ENCODE assay signal across 9 mouse cellular contexts in genomic region chr7:15914252-15914651, GRCm38 (mm10). TPM values are rescaled to one million over a fixed set of nuclear protein-coding genes. Genes with fewer than 3 reads are reported as not detected.
DNase-seq lines count a peak whose midpoint lies in the region; ATAC-seq and TF ChIP-seq lines count a peak whose summit lies in the region.
"Had no signal": no experiment of that assay in that cellular context is flagged by ENCODE, and none has a peak within 500 bp of the region (broad histone marks: within the 10 kb centered on the region; RNA-seq: fewer than 3 reads in every experiment).

No protein-coding gene starts in this region.

- no peak for ATAC-seq in forebrain, embryonic 14.5 days
- no peak for ATAC-seq in forebrain, embryonic 12.5 days (ENCODE audit: low FRiP score)
- no peak for ATAC-seq in midbrain, embryonic 13.5 days
- ATAC-seq in Patski = no peak
- peak; percentile 80 for ATAC-seq in megakaryocyte, adult 5-6 weeks (ENCODE audit: poor library complexity, severe bottlenecking)

- in situ Hi-C loops in Patski (cut with MboI; ENCODE audit: low pct_unique_long_range_greater_than_20kb) = no loop called here

- POLR2A ChIA-PET in Patski (lab: Charles Lee) = no interaction called here

- H3K4me2 ChIP-seq in forebrain, embryonic 14.5 days (ENCODE audit: low read length) = no peak overlapping the region
- no peak overlapping the region for H3K4me2 ChIP-seq in forebrain, embryonic 12.5 days
- no peak overlapping the region for H3K4me2 ChIP-seq in midbrain, embryonic 13.5 days (replicated peaks)

- peak; percentile 83 for TF ChIP-seq CTCF in Patski (IDR thresholded peaks at IDR 0.05)

- no peak overlapping the region for H3K27ac ChIP-seq in forebrain, embryonic 14.5 days (ENCODE audit: low read depth, low read length)
- no peak overlapping the region for H3K27ac ChIP-seq in forebrain, embryonic 12.5 days
- no peak overlapping the region for H3K27ac ChIP-seq in midbrain, embryonic 10.5 days (replicated peaks)
- no peak overlapping the region for H3K27ac ChIP-seq in midbrain, embryonic 13.5 days

- H3K9me3 ChIP-seq in forebrain, embryonic 14.5 days (replicated peaks; ENCODE audit: control insufficient read depth, low read length) = no peaks in the 10 kb centered on the region
- H3K9me3 ChIP-seq in forebrain, embryonic 12.5 days = no peaks in the 10 kb centered on the region
- H3K9me3 ChIP-seq in midbrain, embryonic 10.5 days (replicated peaks) = no peaks in the 10 kb centered on the region
- H3K9me3 ChIP-seq in midbrain, embryonic 13.5 days = no peaks in the 10 kb centered on the region

- H3K36me3 ChIP-seq in forebrain, embryonic 14.5 days (ENCODE audit: control insufficient read depth, insufficient read depth, low read length) = peaks cover 18% of the 10 kb centered on the region
- H3K36me3 ChIP-seq in forebrain, embryonic 12.5 days (replicated peaks) = peaks cover 30% of the 10 kb centered on the region
- H3K36me3 ChIP-seq in midbrain, embryonic 10.5 days = peaks cover 33% of the 10 kb centered on the region
- peaks cover 32% of the 10 kb centered on the region for H3K36me3 ChIP-seq in midbrain, embryonic 13.5 days

- CTCF ChIA-PET in Patski (lab: Charles Lee) = no interaction called here

- no peaks in the 10 kb centered on the region for H3K4me1 ChIP-seq in forebrain, embryonic 14.5 days (ENCODE audit: control insufficient read depth, insufficient read depth, low read length)
- no peaks in the 10 kb centered on the region for H3K4me1 ChIP-seq in forebrain, embryonic 12.5 days
- H3K4me1 ChIP-seq in midbrain, embryonic 10.5 days = peaks cover 7% of the 10 kb centered on the region
- H3K4me1 ChIP-seq in midbrain, embryonic 13.5 days (replicated peaks) = no peaks in the 10 kb centered on the region

- peak; percentile 34 for DNase-seq in forebrain, embryonic 14.5 days (ENCODE audit: low spot score)
- DNase-seq in midbrain, embryonic 10.5 days (ENCODE audit: low spot score) = peak; percentile 48
- no peak for DNase-seq in Patski (ENCODE audit: low read depth, low spot score)
- DNase-seq in gastrocnemius, postnatal 14 days = peak; percentile 37
- DNase-seq in thymus, postnatal 4 days = peak; percentile 70

- intact Hi-C loops in gastrocnemius, postnatal 14 days (cut with DNase I; ENCODE audit: low total_unique reads) = no loop called here

- WGBS in forebrain, embryonic 14.5 days = 41% methylated on average over 2 of the region's 2 CpGs
- 43% methylated on average over 2 of the region's 2 CpGs for WGBS in forebrain, embryonic 12.5 days
- 55% methylated on average over 2 of the region's 2 CpGs for WGBS in midbrain, embryonic 10.5 days
- 46% methylated on average over 2 of the region's 2 CpGs for WGBS in midbrain, embryonic 13.5 days

- H3K4me3 ChIP-seq in forebrain, embryonic 14.5 days (ENCODE audit: low read depth, low read length) = no peak overlapping the region
- no peak overlapping the region for H3K4me3 ChIP-seq in forebrain, embryonic 12.5 days (replicated peaks)
- no peak overlapping the region for H3K4me3 ChIP-seq in midbrain, embryonic 10.5 days
- no peak overlapping the region for H3K4me3 ChIP-seq in midbrain, embryonic 13.5 days (replicated peaks)
- H3K4me3 ChIP-seq: myocyte had no signal

- H3K27me3 ChIP-seq in forebrain, embryonic 14.5 days (replicated peaks; ENCODE audit: control insufficient read depth, insufficient read depth, low read length) = no peaks in the 10 kb centered on the region
- H3K27me3 ChIP-seq in forebrain, embryonic 12.5 days = no peaks in the 10 kb centered on the region
- no peaks in the 10 kb centered on the region for H3K27me3 ChIP-seq in midbrain, embryonic 10.5 days (ENCODE audit: low read depth, poor library complexity, severe bottlenecking)
- H3K27me3 ChIP-seq in midbrain, embryonic 13.5 days = no peaks in the 10 kb centered on the region
- H3K27me3 ChIP-seq in Patski = peaks cover 7% of the 10 kb centered on the region

- H3K9ac ChIP-seq in forebrain, embryonic 14.5 days (ENCODE audit: low read length) = no peak overlapping the region
- H3K9ac ChIP-seq in forebrain, embryonic 12.5 days = no peak overlapping the region
- H3K9ac ChIP-seq in midbrain, embryonic 13.5 days (replicated peaks) = no peak overlapping the region

RNA-seq across cellular contexts. Expression of gene Selenow, which starts 8.0 kb away (rescaled TPM):
- 1,730 and 1,790 TPM in 2 replicates for polyA plus RNA-seq in forebrain, embryonic 14.5 days (2014; fragmentation: Nextera tagmentation; extraction: Ambion mirVana)
- polyA plus RNA-seq in forebrain, embryonic 12.5 days (2016; fragmentation: Nextera tagmentation; extraction: Ambion mirVana) = 1,130 and 1,137 TPM in 2 replicates
- 864 and 990 TPM in 2 replicates for polyA plus RNA-seq in midbrain, embryonic 10.5 days (2016; fragmentation: Nextera tagmentation; extraction: Ambion mirVana)
- 1,286 and 1,320 TPM in 2 replicates for polyA plus RNA-seq in midbrain, embryonic 13.5 days (2015; fragmentation: Nextera tagmentation; extraction: Ambion mirVana)
- 96.2 TPM for polyA plus RNA-seq in Patski (2021)
- 100 to 1,000 TPM; 759 to 773 TPM for total RNA-seq in gastrocnemius, postnatal 14 days (2021)
- total RNA-seq in megakaryocyte, adult 5-6 weeks (2015) = 96.9 and 102 TPM in 2 replicates
- total RNA-seq in megakaryocyte, adult 5-6 weeks (2017) = 31.5 and 33.7 TPM in 2 replicates

RNA-seq across cellular contexts. Expression of gene Nop53, which starts 31.6 kb away (rescaled TPM):
- 142 and 147 TPM in 2 replicates for polyA plus RNA-seq in forebrain, embryonic 14.5 days (2014; fragmentation: Nextera tagmentation; extraction: Ambion mirVana)
- polyA plus RNA-seq in forebrain, embryonic 12.5 days (2016; fragmentation: Nextera tagmentation; extraction: Ambion mirVana) = 165 and 169 TPM in 2 replicates
- 181 and 183 TPM in 2 replicates for polyA plus RNA-seq in midbrain, embryonic 10.5 days (2016; fragmentation: Nextera tagmentation; extraction: Ambion mirVana)
- polyA plus RNA-seq in midbrain, embryonic 13.5 days (2015; fragmentation: Nextera tagmentation; extraction: Ambion mirVana) = 140 and 151 TPM in 2 replicates
- polyA plus RNA-seq in Patski (2021) = 160 TPM
- total RNA-seq in gastrocnemius, postnatal 14 days (2021) = 100 to 1,000 TPM; 121 to 127 TPM
- total RNA-seq in megakaryocyte, adult 5-6 weeks (2015) = 80.2 and 90.4 TPM in 2 replicates
- 293 and 315 TPM in 2 replicates for total RNA-seq in megakaryocyte, adult 5-6 weeks (2017)

RNA-seq across cellular contexts. Expression of gene Crxos, which starts 31.8 kb away (rescaled TPM):
- polyA plus RNA-seq in forebrain, embryonic 14.5 days (2014; fragmentation: Nextera tagmentation; extraction: Ambion mirVana) = not detected in 2 replicates
- polyA plus RNA-seq in forebrain, embryonic 12.5 days (2016; fragmentation: Nextera tagmentation; extraction: Ambion mirVana) = not detected in 2 replicates
- polyA plus RNA-seq in midbrain, embryonic 10.5 days (2016; fragmentation: Nextera tagmentation; extraction: Ambion mirVana) = not detected in 2 replicates
- 0.34 and 0.81 TPM in 2 replicates for polyA plus RNA-seq in midbrain, embryonic 13.5 days (2015; fragmentation: Nextera tagmentation; extraction: Ambion mirVana)
- not detected for polyA plus RNA-seq in Patski (2021)
- total RNA-seq in gastrocnemius, postnatal 14 days (2021) = not detected
- total RNA-seq in megakaryocyte, adult 5-6 weeks (2015) = not detected in 2 replicates
- total RNA-seq in megakaryocyte, adult 5-6 weeks (2017) = not detected in 2 replicates
- polyA plus RNA-seq: myocyte had no signal

RNA-seq across cellular contexts. Expression of gene Crx, which starts 34.5 kb away (rescaled TPM):
- polyA plus RNA-seq in forebrain, embryonic 14.5 days (2014; fragmentation: Nextera tagmentation; extraction: Ambion mirVana) = 0.09 TPM in 1 of 2 replicates, not detected in the other
- polyA plus RNA-seq in forebrain, embryonic 12.5 days (2016; fragmentation: Nextera tagmentation; extraction: Ambion mirVana) = not detected in 2 replicates
- polyA plus RNA-seq in midbrain, embryonic 10.5 days (2016; fragmentation: Nextera tagmentation; extraction: Ambion mirVana) = 0.15 and 0.53 TPM in 2 replicates
- 0.10 and 0.43 TPM in 2 replicates for polyA plus RNA-seq in midbrain, embryonic 13.5 days (2015; fragmentation: Nextera tagmentation; extraction: Ambion mirVana)
- not detected for polyA plus RNA-seq in Patski (2021)
- not detected for total RNA-seq in gastrocnemius, postnatal 14 days (2021)
- total RNA-seq in megakaryocyte, adult 5-6 weeks (2015) = not detected in 2 replicates
- total RNA-seq in megakaryocyte, adult 5-6 weeks (2017) = not detected in 2 replicates
- polyA plus RNA-seq: myocyte had no signal

RNA-seq across cellular contexts. Expression of gene Ehd2, which starts 53.1 kb away (rescaled TPM):
- polyA plus RNA-seq in forebrain, embryonic 14.5 days (2014; fragmentation: Nextera tagmentation; extraction: Ambion mirVana) = 4.5 and 6.2 TPM in 2 replicates
- 6.6 and 7.6 TPM in 2 replicates for polyA plus RNA-seq in forebrain, embryonic 12.5 days (2016; fragmentation: Nextera tagmentation; extraction: Ambion mirVana)
- 12.5 and 13.6 TPM in 2 replicates for polyA plus RNA-seq in midbrain, embryonic 10.5 days (2016; fragmentation: Nextera tagmentation; extraction: Ambion mirVana)
- polyA plus RNA-seq in midbrain, embryonic 13.5 days (2015; fragmentation: Nextera tagmentation; extraction: Ambion mirVana) = 3.3 and 4.7 TPM in 2 replicates
- 63.0 TPM for polyA plus RNA-seq in Patski (2021)
- total RNA-seq in gastrocnemius, postnatal 14 days (2021) = 100 to 1,000 TPM in 1 of 2 experiments, 10 to 100 TPM in 1; 91.3 to 101 TPM
- 0.04 TPM in 1 of 2 replicates, not detected in the other for total RNA-seq in megakaryocyte, adult 5-6 weeks (2015)
- 0.07 and 0.16 TPM in 2 replicates for total RNA-seq in megakaryocyte, adult 5-6 weeks (2017)
